Mouse (Mus musculus): ENCODE data around the gene Opcml. TPM values are rescaled to one million over a fixed set of nuclear protein-coding genes. Genes with fewer than 3 reads are reported as not detected.

The Opcml gene
- polyA plus RNA-seq, 1 experiment, result 0.02 TPM

GRCm38 (mm10) chr9:27961682-27962081 is 171.1 kb downstream of the Opcml start:
- Histone ChIP-seq H3K36me3 (ENCODE audit: control insufficient read depth, insufficient read depth, low read length) (no peaks in the 10 kb centered on the region), H3K4me3 (ENCODE audit: extremely low read depth, insufficient read depth, insufficient read length) (no peak overlapping the region), H3K27ac (ENCODE audit: insufficient read depth, low read length) (no peak overlapping the region), H3K27me3 (ENCODE audit: control insufficient read depth, insufficient read depth, low read length) (no peaks in the 10 kb centered on the region), H3K4me1 (ENCODE audit: control insufficient read depth, insufficient read depth, insufficient read length) (no peaks in the 10 kb centered on the region)
- TF ChIP-seq CTCF (IDR thresholded peaks at IDR 0.05; ENCODE audit: extremely low read depth, insufficient read depth, insufficient read length, insufficient replicate concordance), result no peak
- no peak for TF ChIP-seq POLR2A (IDR thresholded peaks at IDR 0.05; ENCODE audit: low read depth, low read length)
- 69% methylated on average over 3 of the region's 3 CpGs for WGBS
- DNase-seq (ENCODE audit: low read depth in 1 of 2, low spot score in 2 of 2), result no peak

- Histone ChIP-seq H3K4me3 (ENCODE audit: extremely low read depth, insufficient read depth, insufficient read length) (no peak overlapping the region), H3K36me3 (ENCODE audit: control insufficient read depth, insufficient read depth, low read length) (no peaks in the 10 kb centered on the region), H3K27me3 (ENCODE audit: control insufficient read depth, insufficient read depth, low read length) (no peaks in the 10 kb centered on the region), H3K4me1 (ENCODE audit: control insufficient read depth, insufficient read depth, insufficient read length) (no peaks in the 10 kb centered on the region), H3K27ac (ENCODE audit: insufficient read depth, low read length) (no peak overlapping the region)
- DNase-seq (ENCODE audit: low read depth in 1 of 2, low spot score in 2 of 2), result no peak
- 35% methylated on average over 2 of the region's 2 CpGs for WGBS
- no peak for TF ChIP-seq POLR2A (IDR thresholded peaks at IDR 0.05; ENCODE audit: low read depth, low read length)
- TF ChIP-seq CTCF (IDR thresholded peaks at IDR 0.05; ENCODE audit: extremely low read depth, insufficient read depth, insufficient read length, insufficient replicate concordance), result no peak
Measured at GRCm38 (mm10) chr9:27963385-27963784, 172.8 kb downstream of the Opcml start.

- no peak for DNase-seq (ENCODE audit: low read depth in 1 of 2, low spot score in 2 of 2)
- H3K27ac ChIP-seq (ENCODE audit: insufficient read depth, low read length), result no peak overlapping the region
- H3K27me3 ChIP-seq (ENCODE audit: control insufficient read depth, insufficient read depth, low read length), result no peaks in the 10 kb centered on the region
- TF ChIP-seq CTCF (IDR thresholded peaks at IDR 0.05; ENCODE audit: extremely low read depth, insufficient read depth, insufficient read length, insufficient replicate concordance) (no peak), POLR2A (IDR thresholded peaks at IDR 0.05; ENCODE audit: low read depth, low read length) (no peak)
- H3K4me3 ChIP-seq (ENCODE audit: extremely low read depth, insufficient read depth, insufficient read length), result no peak overlapping the region
- H3K36me3 ChIP-seq (ENCODE audit: control insufficient read depth, insufficient read depth, low read length), result no peaks in the 10 kb centered on the region
- 84% methylated on average over 10 of the region's 10 CpGs for WGBS
- H3K4me1 ChIP-seq (ENCODE audit: control insufficient read depth, insufficient read depth, insufficient read length), result no peaks in the 10 kb centered on the region
Measured at GRCm38 (mm10) chr9:27964902-27965550, 174.5 kb downstream of the Opcml start.

- Histone ChIP-seq H3K4me1 (ENCODE audit: control insufficient read depth, insufficient read depth, insufficient read length) (no peaks in the 10 kb centered on the region), H3K27me3 (ENCODE audit: control insufficient read depth, insufficient read depth, low read length) (no peaks in the 10 kb centered on the region), H3K36me3 (ENCODE audit: control insufficient read depth, insufficient read depth, low read length) (no peaks in the 10 kb centered on the region), H3K4me3 (ENCODE audit: extremely low read depth, insufficient read depth, insufficient read length) (no peak overlapping the region), H3K27ac (ENCODE audit: insufficient read depth, low read length) (no peak overlapping the region)
- TF ChIP-seq CTCF (IDR thresholded peaks at IDR 0.05; ENCODE audit: extremely low read depth, insufficient read depth, insufficient read length, insufficient replicate concordance), result no peak
- no peak for TF ChIP-seq POLR2A (IDR thresholded peaks at IDR 0.05; ENCODE audit: low read depth, low read length)
- DNase-seq (ENCODE audit: low read depth in 1 of 2, low spot score in 2 of 2), result no peak
Measured at GRCm38 (mm10) chr9:27968266-27968665, 177.7 kb downstream of the Opcml start.

GRCm38 (mm10) chr9:27972293-27972692 is 181.7 kb downstream of the Opcml start:
- TF ChIP-seq CTCF (IDR thresholded peaks at IDR 0.05; ENCODE audit: extremely low read depth, insufficient read depth, insufficient read length, insufficient replicate concordance) (no peak), POLR2A (IDR thresholded peaks at IDR 0.05; ENCODE audit: low read depth, low read length) (no peak)
- no peaks in the 10 kb centered on the region for H3K36me3 ChIP-seq (ENCODE audit: control insufficient read depth, insufficient read depth, low read length)
- no peaks in the 10 kb centered on the region for H3K27me3 ChIP-seq (ENCODE audit: control insufficient read depth, insufficient read depth, low read length)
- H3K4me1 ChIP-seq (ENCODE audit: control insufficient read depth, insufficient read depth, insufficient read length), result no peaks in the 10 kb centered on the region
- DNase-seq (ENCODE audit: low read depth in 1 of 2, low spot score in 2 of 2), result no peak
- no peak overlapping the region for H3K4me3 ChIP-seq (ENCODE audit: extremely low read depth, insufficient read depth, insufficient read length)
- WGBS, result 85% methylated on average over 5 of the region's 5 CpGs
- H3K27ac ChIP-seq (ENCODE audit: insufficient read depth, low read length), result no peak overlapping the region

GRCm38 (mm10) chr9:27982576-27982975 is 192.0 kb downstream of the Opcml start:
- H3K4me1 ChIP-seq (ENCODE audit: control insufficient read depth, insufficient read depth, insufficient read length), result no peaks in the 10 kb centered on the region

More at GRCm38 (mm10) chr9:27982576-27982975, 192.0 kb downstream of the Opcml start:
- no peak overlapping the region for H3K27ac ChIP-seq (ENCODE audit: insufficient read depth, low read length)
- H3K27me3 ChIP-seq (ENCODE audit: control insufficient read depth, insufficient read depth, low read length), result no peaks in the 10 kb centered on the region
- TF ChIP-seq CTCF (IDR thresholded peaks at IDR 0.05; ENCODE audit: extremely low read depth, insufficient read depth, insufficient read length, insufficient replicate concordance), result no peak
- no peak for TF ChIP-seq POLR2A (IDR thresholded peaks at IDR 0.05; ENCODE audit: low read depth, low read length)
- no peaks in the 10 kb centered on the region for H3K36me3 ChIP-seq (ENCODE audit: control insufficient read depth, insufficient read depth, low read length)
- H3K4me3 ChIP-seq (ENCODE audit: extremely low read depth, insufficient read depth, insufficient read length), result no peak overlapping the region
- no peak for DNase-seq (ENCODE audit: low read depth in 1 of 2, low spot score in 2 of 2)

Data from spleen, adult 2 months (tissue).